ENCODE assay signal across 13 mouse cellular contexts in genomic region chr3:67557718-67558354, GRCm38 (mm10). TPM values are rescaled to one million over a fixed set of nuclear protein-coding genes. Genes with fewer than 3 reads are reported as not detected.
DNase-seq lines count a peak whose midpoint lies in the region; ATAC-seq and TF ChIP-seq lines count a peak whose summit lies in the region.
"Had no signal": no experiment of that assay in that cellular context is flagged by ENCODE, and none has a peak within 500 bp of the region (broad histone marks: within the 10 kb centered on the region; RNA-seq: fewer than 3 reads in every experiment).

No protein-coding gene starts in this region.

- peak overlapping the region; percentile 42 for H3K4me2 ChIP-seq in kidney, embryonic 16.5 days (replicated peaks; ENCODE audit: low read depth, low read length)
- H3K4me2 ChIP-seq in forebrain, embryonic 16.5 days (ENCODE audit: low read length) = peak overlapping the region; percentile 47

- TF ChIP-seq EP300 in ES-Bruce4 (IDR thresholded peaks at IDR 0.05; ENCODE audit: insufficient read depth, low read depth, low read length) = no peak

- H3K27me3 ChIP-seq in kidney, embryonic 16.5 days (ENCODE audit: insufficient read depth, low read length) = no peaks in the 10 kb centered on the region; the same call in 1 of the 2 replicates
- no peaks in the 10 kb centered on the region for H3K27me3 ChIP-seq in ES-Bruce4 (ENCODE audit: control insufficient read depth, insufficient read depth, low read length, poor library complexity, severe bottlenecking)
- no peaks in the 10 kb centered on the region for H3K27me3 ChIP-seq in forebrain, embryonic 16.5 days (replicated peaks; ENCODE audit: control insufficient read depth, insufficient read depth, low read length)

- no peak overlapping the region for H3K9ac ChIP-seq in kidney, embryonic 16.5 days (replicated peaks; ENCODE audit: low read length)
- no peak overlapping the region for H3K9ac ChIP-seq in ES-Bruce4 (ENCODE audit: low read depth, poor library complexity, severe bottlenecking)
- no peak overlapping the region for H3K9ac ChIP-seq in forebrain, embryonic 16.5 days (replicated peaks; ENCODE audit: low read depth, low read length)

- peak; percentile 86; the same call in 1 of the 2 replicates for ATAC-seq in kidney, embryonic 16.5 days (ENCODE audit: low FRiP score, low TSS enrichment)
- 0 out of 2 replicates have a peak, but pooled peaks have one; percentile 16 for ATAC-seq in forebrain, embryonic 16.5 days
- peak; percentile 39; the same call in 1 of the 2 replicates for ATAC-seq in megakaryocyte, adult 5-6 weeks (ENCODE audit: poor library complexity, severe bottlenecking)
- no peak for ATAC-seq in CD4-positive, CD25-positive, alpha-beta regulatory T cell, adult 4 months

- no peak for TF ChIP-seq CTCF in ES-Bruce4 (IDR thresholded peaks at IDR 0.05; ENCODE audit: low read depth, low read length)

- 50% methylated on average over 14 of the region's 14 CpGs for WGBS in kidney, embryonic 16.5 days
- 81% methylated on average over 14 of the region's 14 CpGs for WGBS in forebrain, embryonic 16.5 days

- no peaks in the 10 kb centered on the region for H3K9me3 ChIP-seq in kidney, embryonic 16.5 days (ENCODE audit: low read length)
- no peaks in the 10 kb centered on the region for H3K9me3 ChIP-seq in ES-Bruce4 (replicated peaks; ENCODE audit: control insufficient read depth, insufficient read depth, low read length, poor library complexity, severe bottlenecking)
- no peaks in the 10 kb centered on the region for H3K9me3 ChIP-seq in forebrain, embryonic 16.5 days (ENCODE audit: control insufficient read depth, low read length)

- no peaks in the 10 kb centered on the region for H3K36me3 ChIP-seq in kidney, embryonic 16.5 days (ENCODE audit: insufficient read depth, low read length)
- no peaks in the 10 kb centered on the region for H3K36me3 ChIP-seq in ES-Bruce4 (ENCODE audit: control insufficient read depth, insufficient read depth, low read length, poor library complexity, severe bottlenecking)
- H3K36me3 ChIP-seq in forebrain, embryonic 16.5 days (ENCODE audit: control insufficient read depth, insufficient read depth) = no peaks in the 10 kb centered on the region

- H3K4me1 ChIP-seq in kidney, embryonic 16.5 days (ENCODE audit: insufficient read depth, low read length) = peaks cover 3% of the 10 kb centered on the region; the same call in 1 of the 2 replicates
- no peaks in the 10 kb centered on the region for H3K4me1 ChIP-seq in ES-Bruce4 (ENCODE audit: control insufficient read depth, insufficient read depth, low read length)
- peaks cover 10% of the 10 kb centered on the region for H3K4me1 ChIP-seq in forebrain, embryonic 16.5 days (replicated peaks; ENCODE audit: control insufficient read depth, insufficient read depth, low read length)

- no peak for DNase-seq in kidney, adult 18-20 months
- DNase-seq in right cerebral cortex, postnatal 14 days = no peak
- no peak for DNase-seq in thymus, postnatal 4 days
- DNase-seq: adrenal gland, postnatal 14 days; cerebellum, adult 9-11 months; left cerebral cortex, postnatal 4 days had no signal

- H3K4me3 ChIP-seq in kidney, embryonic 16.5 days (ENCODE audit: low read length) = no peak overlapping the region
- 0 out of 2 replicates have a peak overlapping the region, but pooled peaks have one; percentile 9 for H3K4me3 ChIP-seq in ES-Bruce4 (ENCODE audit: low read depth, low read length)
- H3K4me3 ChIP-seq in forebrain, embryonic 16.5 days (replicated peaks; ENCODE audit: low read length) = peak overlapping the region; percentile 29; the same call in 1 of the 2 replicates

- H3K27ac ChIP-seq in kidney, embryonic 16.5 days (ENCODE audit: low read length) = peak overlapping the region; percentile 36; the same call in 1 of the 2 replicates
- H3K27ac ChIP-seq in ES-Bruce4 (ENCODE audit: insufficient read depth, low read length) = no peak overlapping the region
- H3K27ac ChIP-seq in forebrain, embryonic 16.5 days (ENCODE audit: low read length) = no peak overlapping the region

- TF ChIP-seq POLR2A in ES-Bruce4 (IDR thresholded peaks at IDR 0.05; ENCODE audit: insufficient read depth, low read length) = no peak

RNA-seq across cellular contexts. Expression of gene Mfsd1, which starts 24.7 kb away (rescaled TPM):
- 97.5 and 108 TPM in 2 replicates for polyA plus RNA-seq in kidney, embryonic 16.5 days (2015; fragmentation: Nextera tagmentation; extraction: Ambion mirVana)
- polyA plus RNA-seq in ES-Bruce4 (2011; ENCODE audit: insufficient read depth, insufficient read length, low read depth, missing spikeins) = 47.8 and 57.7 TPM in 2 replicates
- polyA plus RNA-seq in forebrain, embryonic 16.5 days (2015; fragmentation: Nextera tagmentation; extraction: Ambion mirVana) = 35.5 and 45.2 TPM in 2 replicates
- 94.3 and 108 TPM in 2 replicates for total RNA-seq in megakaryocyte, adult 5-6 weeks (2015)
- total RNA-seq in megakaryocyte, adult 5-6 weeks (2017) = 248 and 267 TPM in 2 replicates
- 10 to 100 TPM; 30.6 to 33.4 TPM for polyA plus RNA-seq in CD4-positive, CD25-positive, alpha-beta regulatory T cell, adult 4 months (2017; shearing (Covaris generic))

RNA-seq across cellular contexts. Expression of gene Rarres1, which starts 42.5 kb away (rescaled TPM):
- 3.5 and 4.6 TPM in 2 replicates for polyA plus RNA-seq in kidney, embryonic 16.5 days (2015; fragmentation: Nextera tagmentation; extraction: Ambion mirVana)
- not detected in 2 replicates for polyA plus RNA-seq in ES-Bruce4 (2011; ENCODE audit: insufficient read depth, insufficient read length, low read depth, missing spikeins)
- polyA plus RNA-seq in forebrain, embryonic 16.5 days (2015; fragmentation: Nextera tagmentation; extraction: Ambion mirVana) = 1.2 and 1.4 TPM in 2 replicates
- not detected in 2 replicates for total RNA-seq in megakaryocyte, adult 5-6 weeks (2015)
- not detected in 2 replicates for total RNA-seq in megakaryocyte, adult 5-6 weeks (2017)
- not detected for polyA plus RNA-seq in CD4-positive, CD25-positive, alpha-beta regulatory T cell, adult 4 months (2017; shearing (Covaris generic))
- total RNA-seq: MEL had no signal
- polyA plus RNA-seq: inflammation-experienced regulatory T-cells, adult 6 months had no signal
